Mouse (Mus musculus): ENCODE measurements around the gene Ddhd1.

DNA sequence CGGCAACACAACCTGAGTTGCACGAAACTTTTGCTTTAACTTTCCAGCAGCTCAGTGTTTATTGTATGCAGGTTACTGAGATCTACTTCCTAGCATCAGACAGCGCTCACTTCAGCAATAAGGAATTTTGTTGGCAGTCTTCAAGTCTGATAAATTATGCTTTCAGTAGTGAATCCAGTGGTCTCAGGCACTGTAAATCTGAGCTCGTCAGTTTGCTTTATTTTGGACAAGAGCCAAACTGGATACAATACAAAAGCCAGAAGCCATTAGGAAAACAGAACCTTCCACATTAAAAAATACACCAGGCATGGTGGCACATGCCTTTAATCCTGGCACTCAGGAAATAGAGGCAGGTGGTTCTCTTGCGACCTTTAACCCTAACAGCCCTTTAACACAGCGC is 39.6 kb downstream of the Ddhd1 start:
- TF ChIP-seq POLR2A (IDR thresholded peaks at IDR 0.05; ENCODE audit: extremely low read depth, insufficient read depth, low read length): no peak
- TF ChIP-seq CTCF (IDR thresholded peaks at IDR 0.05; ENCODE audit: extremely low read depth, insufficient read depth, low read length): no peak

All from cortical plate, adult 2 months (tissue).